Mouse (Mus musculus): ENCODE results near the gene Gnao1. TPM values are rescaled to one million over a fixed set of nuclear protein-coding genes. Genes with fewer than 3 reads are reported as not detected.

Gene Gnao1
- polyA plus RNA-seq, 1 experiment: 0.46 TPM

DNA sequence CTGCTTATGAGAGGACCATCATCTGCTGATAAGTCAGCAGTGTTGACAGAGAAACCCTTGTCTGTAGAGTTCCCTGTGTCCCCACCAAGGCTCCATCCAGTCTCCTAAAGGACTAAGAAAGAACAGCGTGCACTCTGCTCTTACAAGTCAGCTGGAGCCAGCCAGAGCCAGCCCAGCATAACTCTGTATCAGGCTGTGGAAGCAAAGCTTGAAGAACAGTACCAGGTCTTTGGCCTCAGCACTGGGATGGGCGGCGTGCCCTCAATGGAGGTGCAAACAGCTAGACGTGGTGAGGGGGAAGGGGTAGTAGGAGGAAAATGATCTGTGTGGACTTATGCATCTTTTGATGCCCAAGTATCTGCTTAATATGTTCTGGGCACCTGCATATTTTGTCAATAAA lies 32.8 kb downstream of the Gnao1 start:
- H3K27ac ChIP-seq (ENCODE audit: insufficient read depth, low read depth, low read length): no peak overlapping the region
- H3K4me1 ChIP-seq (ENCODE audit: control insufficient read depth, insufficient read depth, low read length): no peaks in the 10 kb centered on the region
- TF ChIP-seq POLR2A (IDR thresholded peaks at IDR 0.05; ENCODE audit: borderline replicate concordance, low read depth, low read length): no peak
- TF ChIP-seq CTCF (IDR thresholded peaks at IDR 0.05; ENCODE audit: low read depth, low read length): no peak
- no peak overlapping the region for H3K4me3 ChIP-seq (ENCODE audit: insufficient read depth, low read length)

DNA sequence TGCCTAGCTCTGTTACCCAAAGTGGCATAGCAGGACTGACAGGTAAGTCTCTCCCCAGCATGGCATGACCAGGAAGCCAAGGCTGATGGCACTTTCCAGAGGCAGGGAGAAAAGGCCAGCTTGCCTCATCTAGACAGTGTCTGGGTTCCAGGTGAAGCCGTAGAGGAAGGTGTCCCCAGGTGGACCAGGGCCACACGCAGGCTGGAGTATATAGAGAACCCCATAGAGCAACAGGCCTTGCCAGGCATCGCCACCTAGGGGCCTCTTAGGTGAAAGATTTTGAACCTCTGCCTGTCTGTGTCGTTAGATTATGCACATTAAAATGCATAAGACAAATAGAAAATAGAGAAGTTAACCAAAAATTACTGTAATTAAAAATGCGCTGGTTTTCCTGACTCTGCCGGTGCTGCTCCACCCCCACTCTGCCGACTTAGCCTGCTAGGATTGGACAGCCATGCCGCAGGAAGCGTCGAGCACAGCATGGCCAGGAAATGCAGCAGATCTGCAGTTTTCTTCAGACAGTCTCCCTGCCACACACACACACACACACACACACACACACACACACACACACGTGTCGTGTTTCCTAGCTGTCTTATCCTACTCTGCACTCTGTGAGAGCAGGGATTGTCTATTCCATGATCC lies 34.2 kb downstream of the Gnao1 start:
- Histone ChIP-seq H3K4me3 (ENCODE audit: insufficient read depth, low read length) (no peak overlapping the region), H3K27ac (ENCODE audit: insufficient read depth, low read depth, low read length) (no peak overlapping the region), H3K4me1 (ENCODE audit: control insufficient read depth, insufficient read depth, low read length) (no peaks in the 10 kb centered on the region)
- TF ChIP-seq CTCF (IDR thresholded peaks at IDR 0.05; ENCODE audit: low read depth, low read length) (no peak), POLR2A (IDR thresholded peaks at IDR 0.05; ENCODE audit: borderline replicate concordance, low read depth, low read length) (no peak)

DNA sequence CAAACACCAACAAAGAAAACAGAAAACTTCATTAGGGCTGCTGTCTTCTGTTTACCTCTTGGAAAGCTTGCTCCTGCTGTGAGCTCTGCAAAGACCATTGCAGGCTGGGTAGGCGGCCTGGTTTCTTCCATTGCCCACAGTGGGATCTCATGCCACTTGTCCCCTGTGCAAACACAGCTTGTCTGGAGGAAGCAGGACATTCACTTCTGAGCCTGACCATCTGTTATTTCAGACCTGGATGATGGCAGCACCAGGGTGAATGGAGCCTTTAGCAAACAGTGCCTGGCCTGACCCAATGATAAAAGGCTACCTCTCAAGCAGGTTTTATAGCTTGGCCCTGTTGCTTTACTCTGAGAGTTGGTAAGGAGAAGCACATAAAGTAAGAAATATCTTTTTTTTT lies 35.4 kb downstream of the Gnao1 start:
- H3K4me1 ChIP-seq (ENCODE audit: control insufficient read depth, insufficient read depth, low read length): no peaks in the 10 kb centered on the region
- H3K4me3 ChIP-seq (ENCODE audit: insufficient read depth, low read length): no peak overlapping the region
- no peak for TF ChIP-seq CTCF (IDR thresholded peaks at IDR 0.05; ENCODE audit: low read depth, low read length)
- H3K27ac ChIP-seq (ENCODE audit: insufficient read depth, low read depth, low read length): no peak overlapping the region

DNA sequence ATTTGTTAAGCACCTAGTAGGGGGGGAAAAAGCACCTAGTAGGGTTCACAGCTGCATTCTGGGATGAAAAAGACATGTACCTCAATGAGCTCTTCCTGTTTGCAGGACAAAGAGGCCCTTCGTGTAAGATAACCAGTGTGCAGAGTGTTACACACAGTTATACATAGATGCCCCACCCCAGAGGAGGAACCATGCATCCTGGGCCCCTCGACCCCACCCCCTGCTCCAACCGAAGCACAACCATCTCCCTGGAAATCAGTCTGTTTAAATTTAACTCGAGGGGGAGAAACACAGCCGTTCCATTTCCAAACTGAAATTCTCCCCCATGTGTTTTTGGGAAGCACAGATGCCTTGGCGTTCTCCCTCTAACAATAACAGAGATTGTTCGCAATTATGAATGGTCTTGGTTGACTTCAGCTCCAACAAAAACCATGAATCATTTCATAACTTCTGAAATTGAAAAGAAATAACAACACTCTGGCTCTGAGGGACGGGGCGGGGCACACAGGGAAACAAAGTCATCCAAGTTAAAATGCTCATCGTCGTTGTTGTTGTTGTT lies 42.4 kb downstream of the Gnao1 start:
- Histone ChIP-seq H3K4me3 (ENCODE audit: insufficient read depth, low read length) (no peak overlapping the region), H3K4me1 (ENCODE audit: control insufficient read depth, insufficient read depth, low read length) (no peaks in the 10 kb centered on the region), H3K27ac (ENCODE audit: insufficient read depth, low read depth, low read length) (no peak overlapping the region)
- TF ChIP-seq POLR2A (IDR thresholded peaks at IDR 0.05; ENCODE audit: borderline replicate concordance, low read depth, low read length) (no peak), CTCF (IDR thresholded peaks at IDR 0.05; ENCODE audit: low read depth, low read length) (no peak)

DNA sequence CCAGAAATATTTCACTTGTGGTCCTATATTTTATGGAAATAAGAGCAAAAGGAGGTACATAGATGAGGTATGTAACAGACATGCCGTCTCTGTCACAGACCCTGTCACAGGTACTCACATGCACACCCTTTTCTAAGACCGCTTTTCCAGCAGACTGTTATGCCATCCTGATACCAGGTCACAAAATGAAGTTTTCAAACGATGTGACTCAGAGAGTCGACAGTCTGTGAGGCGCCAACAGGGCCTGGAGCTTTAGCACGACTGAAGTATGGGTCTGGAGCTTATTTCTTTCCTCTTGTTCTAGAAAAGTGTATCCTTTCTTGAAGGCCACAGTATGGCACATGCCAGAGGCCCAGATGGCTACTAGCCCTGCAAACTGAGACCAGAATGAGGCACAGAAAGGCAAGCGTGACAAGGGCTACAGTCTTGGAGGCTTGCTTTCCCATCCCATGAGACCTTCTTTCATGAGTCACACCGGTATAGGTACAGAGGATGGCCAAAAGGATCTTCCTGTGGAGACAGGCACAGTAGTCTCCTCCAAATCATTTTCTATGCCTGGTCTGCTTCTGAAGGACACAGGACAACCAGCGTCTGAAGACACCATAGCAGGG lies 43.2 kb downstream of the Gnao1 start:
- TF ChIP-seq POLR2A (IDR thresholded peaks at IDR 0.05; ENCODE audit: borderline replicate concordance, low read depth, low read length) (no peak), CTCF (IDR thresholded peaks at IDR 0.05; ENCODE audit: low read depth, low read length) (no peak)
- Histone ChIP-seq H3K4me3 (ENCODE audit: insufficient read depth, low read length) (no peak overlapping the region), H3K4me1 (ENCODE audit: control insufficient read depth, insufficient read depth, low read length) (no peaks in the 10 kb centered on the region), H3K27ac (ENCODE audit: insufficient read depth, low read depth, low read length) (no peak overlapping the region)

DNA sequence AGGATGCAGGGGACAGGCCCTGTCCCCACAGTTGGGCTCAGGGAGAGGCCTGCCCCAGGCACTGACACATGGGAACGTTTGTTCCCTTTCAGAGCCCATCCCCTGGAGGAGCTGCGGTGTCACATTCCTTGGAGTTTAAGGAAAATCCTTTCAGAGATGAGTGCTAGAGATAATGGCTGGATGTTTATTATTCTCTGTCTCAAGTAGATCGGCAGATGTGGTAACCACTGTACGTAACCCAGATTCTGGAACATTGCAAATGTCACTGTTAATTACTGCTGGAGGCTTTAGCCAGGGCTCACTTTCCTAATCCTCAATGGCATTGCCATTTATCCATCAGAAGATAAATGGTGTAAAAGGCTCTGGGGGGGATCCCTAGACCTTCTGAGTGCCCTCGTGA lies 44.9 kb downstream of the Gnao1 start:
- TF ChIP-seq POLR2A (IDR thresholded peaks at IDR 0.05; ENCODE audit: borderline replicate concordance, low read depth, low read length) (no peak), CTCF (IDR thresholded peaks at IDR 0.05; ENCODE audit: low read depth, low read length) (no peak)
- Histone ChIP-seq H3K4me3 (ENCODE audit: insufficient read depth, low read length) (no peak overlapping the region), H3K27ac (ENCODE audit: insufficient read depth, low read depth, low read length) (no peak overlapping the region)

DNA sequence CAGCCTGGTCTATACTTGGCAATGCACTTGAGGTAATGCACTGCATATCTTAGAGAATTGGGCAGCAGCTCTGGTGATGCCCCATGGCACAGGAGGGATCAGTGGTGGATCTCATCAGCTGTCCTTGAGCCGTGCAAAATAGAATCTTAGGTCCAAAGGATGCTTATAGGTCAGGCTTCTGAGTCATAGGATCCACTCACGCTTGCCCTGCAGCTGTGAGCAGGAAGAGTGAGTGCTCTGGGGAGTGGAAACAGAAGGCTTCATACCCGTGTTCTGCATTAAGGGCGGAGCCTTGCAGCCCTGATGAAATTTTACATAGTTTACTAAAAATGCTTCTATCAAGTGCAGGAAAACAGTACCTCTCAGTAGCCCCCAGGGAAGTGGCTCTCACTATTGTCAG lies 45.5 kb downstream of the Gnao1 start:
- Histone ChIP-seq H3K4me1 (ENCODE audit: control insufficient read depth, insufficient read depth, low read length) (no peaks in the 10 kb centered on the region), H3K4me3 (ENCODE audit: insufficient read depth, low read length) (no peak overlapping the region), H3K27ac (ENCODE audit: insufficient read depth, low read depth, low read length) (no peak overlapping the region)
- TF ChIP-seq POLR2A (IDR thresholded peaks at IDR 0.05; ENCODE audit: borderline replicate concordance, low read depth, low read length): no peak
- TF ChIP-seq CTCF (IDR thresholded peaks at IDR 0.05; ENCODE audit: low read depth, low read length): no peak

More for the DNA sequence above, 44.9 kb downstream of the Gnao1 start:
- H3K4me1 ChIP-seq (ENCODE audit: control insufficient read depth, insufficient read depth, low read length): no peaks in the 10 kb centered on the region

DNA sequence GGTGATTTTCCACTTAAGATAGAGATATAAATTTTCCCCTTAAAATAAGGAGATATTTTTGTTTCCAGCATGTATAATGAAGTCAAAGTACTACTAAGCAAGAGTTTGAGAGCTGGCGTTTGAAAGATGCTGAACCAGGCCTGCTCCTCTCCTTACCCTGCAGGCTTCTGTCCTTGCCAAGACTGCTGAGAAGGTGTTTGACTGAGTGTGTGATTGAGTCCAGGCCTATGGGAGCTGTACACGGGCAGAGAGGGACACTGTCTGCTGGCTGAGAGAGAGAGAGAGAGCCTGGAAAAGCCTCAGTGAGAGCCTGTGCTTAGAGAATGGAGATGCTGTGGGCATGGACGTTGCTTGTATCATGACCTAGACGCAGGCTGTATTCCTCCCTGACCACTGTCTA lies 47.4 kb downstream of the Gnao1 start:
- H3K27ac ChIP-seq (ENCODE audit: insufficient read depth, low read depth, low read length): no peak overlapping the region
- H3K4me3 ChIP-seq (ENCODE audit: insufficient read depth, low read length): no peak overlapping the region
- no peaks in the 10 kb centered on the region for H3K4me1 ChIP-seq (ENCODE audit: control insufficient read depth, insufficient read depth, low read length)
- TF ChIP-seq POLR2A (IDR thresholded peaks at IDR 0.05; ENCODE audit: borderline replicate concordance, low read depth, low read length) (no peak), CTCF (IDR thresholded peaks at IDR 0.05; ENCODE audit: low read depth, low read length) (no peak)

DNA sequence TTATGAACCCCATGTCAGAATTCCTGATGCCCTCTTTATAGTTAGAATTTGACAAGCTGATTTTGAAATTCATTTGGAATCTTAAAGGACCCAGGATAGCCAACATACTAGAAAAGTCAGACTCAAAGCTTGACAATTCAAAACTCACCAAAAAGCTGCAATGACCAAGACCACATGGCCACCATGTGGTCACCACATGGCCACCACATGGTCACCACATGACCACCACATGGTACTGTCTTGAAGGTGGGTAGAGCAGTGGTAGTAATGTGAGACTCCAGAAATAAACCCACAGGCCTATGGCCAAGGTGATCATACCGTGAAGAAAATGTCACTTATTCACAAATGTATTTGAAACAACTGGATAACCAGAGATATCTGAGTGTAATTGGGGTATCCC lies 48.5 kb downstream of the Gnao1 start:
- H3K27ac ChIP-seq (ENCODE audit: insufficient read depth, low read depth, low read length): no peak overlapping the region
- no peak overlapping the region for H3K4me3 ChIP-seq (ENCODE audit: insufficient read depth, low read length)
- no peaks in the 10 kb centered on the region for H3K4me1 ChIP-seq (ENCODE audit: control insufficient read depth, insufficient read depth, low read length)
- TF ChIP-seq POLR2A (IDR thresholded peaks at IDR 0.05; ENCODE audit: borderline replicate concordance, low read depth, low read length): no peak
- TF ChIP-seq CTCF (IDR thresholded peaks at IDR 0.05; ENCODE audit: low read depth, low read length): no peak

DNA sequence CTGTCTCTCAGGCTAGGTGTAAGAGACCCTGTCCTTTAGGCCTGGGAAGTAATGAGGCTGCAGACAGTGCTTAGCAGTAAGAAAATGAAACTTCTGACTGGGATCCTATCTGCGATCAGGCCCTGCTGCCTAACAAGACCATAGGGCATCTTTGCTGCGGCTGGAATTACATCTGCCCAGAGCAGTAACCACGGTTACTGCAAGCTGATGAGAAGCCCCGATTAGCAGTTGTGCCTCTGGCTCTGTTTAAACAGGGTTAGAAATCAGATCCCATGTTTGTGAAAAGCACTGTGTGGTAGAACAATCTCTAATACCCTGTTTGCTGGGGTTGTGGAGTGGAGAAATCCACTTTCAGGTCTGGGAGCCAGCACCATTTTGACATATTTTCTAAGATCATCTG lies 50.3 kb downstream of the Gnao1 start:
- Histone ChIP-seq H3K4me3 (ENCODE audit: insufficient read depth, low read length) (no peak overlapping the region), H3K4me1 (ENCODE audit: control insufficient read depth, insufficient read depth, low read length) (no peaks in the 10 kb centered on the region), H3K27ac (ENCODE audit: insufficient read depth, low read depth, low read length) (no peak overlapping the region)
- TF ChIP-seq CTCF (IDR thresholded peaks at IDR 0.05; ENCODE audit: low read depth, low read length) (no peak), POLR2A (IDR thresholded peaks at IDR 0.05; ENCODE audit: borderline replicate concordance, low read depth, low read length) (no peak)
